Mouse (Mus musculus): Measurements from ENCODE around the gene Ncapg. TPM values are rescaled to one million over a fixed set of nuclear protein-coding genes. Genes with fewer than 3 reads are reported as not detected.

The Ncapg gene
- total and polyA plus RNA-seq, 3 experiments, result 0.06 to 0.16 (median 0.10) TPM

GRCm38 (mm10) chr5:45706811-45707210 is 37.1 kb downstream of the Ncapg start:
- no peaks in the 10 kb centered on the region for H3K4me1 ChIP-seq (ENCODE audit: control insufficient read depth, insufficient read depth, low read length)
- 91% methylated on average over 2 of the region's 2 CpGs for WGBS
- intact Hi-C loops (cut with DNase I), result no loop called here

GRCm38 (mm10) chr5:45709653-45710052 is 39.9 kb downstream of the Ncapg start:
- TF ChIP-seq CTCF (IDR thresholded peaks at IDR 0.05) (no peak), POLR2A (IDR thresholded peaks at IDR 0.05; ENCODE audit: insufficient read depth, low read depth, low read length) (no peak), EP300 (IDR thresholded peaks at IDR 0.05; ENCODE audit: insufficient read depth, low read depth, low read length) (no peak)
- WGBS, result 91% methylated on average over 2 of the region's 2 CpGs

More at GRCm38 (mm10) chr5:45706811-45707210, 37.1 kb downstream of the Ncapg start:
- H3K27me3 ChIP-seq (ENCODE audit: control insufficient read depth, insufficient read depth, low read length), result no peaks in the 10 kb centered on the region
- no peaks in the 10 kb centered on the region for H3K79me2 ChIP-seq (replicated peaks; ENCODE audit: control insufficient read depth, insufficient read depth, low read length)
- no peak for TF ChIP-seq POLR2A (IDR thresholded peaks at IDR 0.05; ENCODE audit: insufficient read depth, low read depth, low read length)
- no peak for TF ChIP-seq CTCF (IDR thresholded peaks at IDR 0.05)
- no peak for TF ChIP-seq EP300 (IDR thresholded peaks at IDR 0.05; ENCODE audit: insufficient read depth, low read depth, low read length)
- H3K27ac ChIP-seq, result no peak overlapping the region
- no peak overlapping the region for H3K9ac ChIP-seq (ENCODE audit: low read depth, low read length)
- DNase-seq, result no peak
- no peaks in the 10 kb centered on the region for H3K36me3 ChIP-seq (ENCODE audit: control insufficient read depth, insufficient read depth, low read length)
- no peak overlapping the region for H3K4me3 ChIP-seq

GRCm38 (mm10) chr5:45718848-45719488 is 49.2 kb downstream of the Ncapg start:
- Histone ChIP-seq H3K27me3 (ENCODE audit: control insufficient read depth, insufficient read depth, low read length) (no peaks in the 10 kb centered on the region), H3K27ac (no peak overlapping the region), H3K79me2 (replicated peaks; ENCODE audit: control insufficient read depth, insufficient read depth, low read length) (no peaks in the 10 kb centered on the region), H3K4me1 (ENCODE audit: control insufficient read depth, insufficient read depth, low read length) (no peaks in the 10 kb centered on the region), H3K9ac (ENCODE audit: low read depth, low read length) (no peak overlapping the region), H3K36me3 (ENCODE audit: control insufficient read depth, insufficient read depth, low read length) (no peaks in the 10 kb centered on the region), H3K4me3 (no peak overlapping the region)
- 77% methylated on average over 6 of the region's 6 CpGs for WGBS
- TF ChIP-seq POLR2A (IDR thresholded peaks at IDR 0.05; ENCODE audit: insufficient read depth, low read depth, low read length), result no peak
- TF ChIP-seq CTCF (IDR thresholded peaks at IDR 0.05), result no peak
- no peak for TF ChIP-seq EP300 (IDR thresholded peaks at IDR 0.05; ENCODE audit: insufficient read depth, low read depth, low read length)
- no peak for DNase-seq
- intact Hi-C loops (cut with DNase I), result no loop called here

More at GRCm38 (mm10) chr5:45709653-45710052, 39.9 kb downstream of the Ncapg start:
- Histone ChIP-seq H3K9ac (ENCODE audit: low read depth, low read length) (no peak overlapping the region), H3K27ac (no peak overlapping the region), H3K36me3 (ENCODE audit: control insufficient read depth, insufficient read depth, low read length) (no peaks in the 10 kb centered on the region), H3K4me3 (no peak overlapping the region), H3K79me2 (replicated peaks; ENCODE audit: control insufficient read depth, insufficient read depth, low read length) (no peaks in the 10 kb centered on the region), H3K4me1 (ENCODE audit: control insufficient read depth, insufficient read depth, low read length) (no peaks in the 10 kb centered on the region), H3K27me3 (ENCODE audit: control insufficient read depth, insufficient read depth, low read length) (no peaks in the 10 kb centered on the region)
- intact Hi-C loops (cut with DNase I), result no loop called here
- no peak for DNase-seq

- no peaks in the 10 kb centered on the region for H3K27me3 ChIP-seq (ENCODE audit: control insufficient read depth, insufficient read depth, low read length)
- H3K79me2 ChIP-seq (replicated peaks; ENCODE audit: control insufficient read depth, insufficient read depth, low read length), result no peaks in the 10 kb centered on the region
- intact Hi-C loops (cut with DNase I), result no loop called here
- H3K4me1 ChIP-seq (ENCODE audit: control insufficient read depth, insufficient read depth, low read length), result no peaks in the 10 kb centered on the region
- no peak for DNase-seq
- no peak overlapping the region for H3K27ac ChIP-seq
- no peak overlapping the region for H3K4me3 ChIP-seq
- H3K36me3 ChIP-seq (ENCODE audit: control insufficient read depth, insufficient read depth, low read length), result no peaks in the 10 kb centered on the region
- WGBS, result 93% methylated on average over 2 of the region's 2 CpGs
- H3K9ac ChIP-seq (ENCODE audit: low read depth, low read length), result no peak overlapping the region
- TF ChIP-seq EP300 (IDR thresholded peaks at IDR 0.05; ENCODE audit: insufficient read depth, low read depth, low read length), result no peak
- no peak for TF ChIP-seq CTCF (IDR thresholded peaks at IDR 0.05)
Measured at GRCm38 (mm10) chr5:45733751-45734150, 64.0 kb downstream of the Ncapg start.

GRCm38 (mm10) chr5:45737911-45738310 is 68.2 kb downstream of the Ncapg start:
- H3K4me3 ChIP-seq, result no peak overlapping the region
- WGBS, result 87% methylated on average over 1 of the region's 1 CpGs
- H3K27ac ChIP-seq, result no peak overlapping the region
- no peaks in the 10 kb centered on the region for H3K79me2 ChIP-seq (replicated peaks; ENCODE audit: control insufficient read depth, insufficient read depth, low read length)
- DNase-seq, result no peak
- H3K27me3 ChIP-seq (ENCODE audit: control insufficient read depth, insufficient read depth, low read length), result no peaks in the 10 kb centered on the region
- TF ChIP-seq CTCF (IDR thresholded peaks at IDR 0.05) (no peak), POLR2A (IDR thresholded peaks at IDR 0.05; ENCODE audit: insufficient read depth, low read depth, low read length) (no peak), EP300 (IDR thresholded peaks at IDR 0.05; ENCODE audit: insufficient read depth, low read depth, low read length) (no peak)
- no peaks in the 10 kb centered on the region for H3K36me3 ChIP-seq (ENCODE audit: control insufficient read depth, insufficient read depth, low read length)
- no peak overlapping the region for H3K9ac ChIP-seq (ENCODE audit: low read depth, low read length)
- no peaks in the 10 kb centered on the region for H3K4me1 ChIP-seq (ENCODE audit: control insufficient read depth, insufficient read depth, low read length)
- intact Hi-C loops (cut with DNase I), result no loop called here

Other genes with a start within 250 kb of the Ncapg start
- 10 to 100 TPM; 73.9 to 86.0 TPM for gene Qdpr, start 219.7 kb upstream of the Ncapg start, total RNA-seq (2021)
- gene Qdpr, start 219.7 kb upstream of the Ncapg start, polyA plus RNA-seq (2012; rRNA removed), result 58.3 and 95.5 TPM in 2 replicates
- gene Clrn2, start 216.2 kb upstream of the Ncapg start, total RNA-seq (2021), result not detected
- gene Clrn2, start 216.2 kb upstream of the Ncapg start, polyA plus RNA-seq (2012; rRNA removed), result not detected in 2 replicates
- 100 to 1,000 TPM in 1 of 2 experiments, 10 to 100 TPM in 1; 98.4 to 107 TPM for gene Lap3, start 176.5 kb upstream of the Ncapg start, total RNA-seq (2021)
- 24.0 and 32.9 TPM in 2 replicates for gene Lap3, start 176.5 kb upstream of the Ncapg start, polyA plus RNA-seq (2012; rRNA removed)
- gene Med28, start 149.7 kb upstream of the Ncapg start, total RNA-seq (2021), result 10 to 100 TPM; 56.1 to 62.8 TPM
- 56.7 and 68.3 TPM in 2 replicates for gene Med28, start 149.7 kb upstream of the Ncapg start, polyA plus RNA-seq (2012; rRNA removed)
- gene Fam184b, start 30.3 kb upstream of the Ncapg start, total RNA-seq (2021), result under 1 TPM in 1 of 2 experiments, not detected in 1; 0.07 TPM
- gene Fam184b, start 30.3 kb upstream of the Ncapg start, polyA plus RNA-seq (2012; rRNA removed), result not detected in 2 replicates
- gene Lcorl, start 187.7 kb downstream of the Ncapg start, total RNA-seq (2021), result 1 to 10 TPM; 7.1 to 7.8 TPM
- 0.57 and 1.4 TPM in 2 replicates for gene Lcorl, start 187.7 kb downstream of the Ncapg start, polyA plus RNA-seq (2012; rRNA removed)